Mouse (Mus musculus) ES-Bruce4 (cell line): ENCODE measurements at regions not wholly inside any gene's neighbourhood (a gene's known extent, or its start where the extent isn't known, plus 50 kb on each side); places are given as distances from the start of the nearest gene placed in this dataset.

Experiments
- H3K27ac ChIP-seq: 2 replicates; pipeline ENCODE4 v1.5.1; 2012; ENCODE audit warnings: low read length, inconsistent platforms; ENCODE audit not compliant: insufficient read depth
- H3K27me3 ChIP-seq: 2 replicates; pipeline ENCODE4 v1.6.1; 2012; ENCODE audit warnings: mild to moderate bottlenecking, low read length, inconsistent platforms; ENCODE audit not compliant: control insufficient read depth, poor library complexity, insufficient read depth, severe bottlenecking
- H3K36me3 ChIP-seq: 2 replicates; pipeline ENCODE4 v1.6.1; 2012; ENCODE audit warnings: inconsistent platforms, mild to moderate bottlenecking, low read length, moderate library complexity; ENCODE audit not compliant: control insufficient read depth, poor library complexity, insufficient read depth, severe bottlenecking
- H3K4me1 ChIP-seq: one replicate; pipeline ENCODE4 v1.8.1; 2011; ENCODE audit warnings: low read length; ENCODE audit not compliant: control insufficient read depth, insufficient read depth
- H3K4me3 ChIP-seq: 2 replicates; pipeline ENCODE4 v1.5.1; 2011; ENCODE audit warnings: low read depth, mild to moderate bottlenecking, low read length
- H3K9ac ChIP-seq: 2 replicates; pipeline ENCODE4 v1.6.1; 2012; ENCODE audit warnings: low read depth, mild to moderate bottlenecking, inconsistent platforms; ENCODE audit not compliant: poor library complexity, severe bottlenecking
- H3K9me3 ChIP-seq: replicated peaks from 2 replicates; pipeline ENCODE4 v1.6.1; 2012; ENCODE audit warnings: mild to moderate bottlenecking, low read length, inconsistent platforms; ENCODE audit not compliant: control insufficient read depth, poor library complexity, insufficient read depth, severe bottlenecking
- CTCF ChIP-seq: IDR thresholded peaks from one replicate; pipeline ENCODE4 v1.8.1; 2011; ENCODE audit warnings: low read depth, low read length
- EP300 ChIP-seq: IDR thresholded peaks from 2 replicates; pipeline ENCODE4 v1.6.1; 2011; ENCODE audit warnings: low read depth, low read length; ENCODE audit not compliant: insufficient read depth
- POLR2A ChIP-seq: IDR thresholded peaks from one replicate; pipeline ENCODE4 v1.8.1; 2011; ENCODE audit warnings: low read length; ENCODE audit not compliant: insufficient read depth

DNA sequence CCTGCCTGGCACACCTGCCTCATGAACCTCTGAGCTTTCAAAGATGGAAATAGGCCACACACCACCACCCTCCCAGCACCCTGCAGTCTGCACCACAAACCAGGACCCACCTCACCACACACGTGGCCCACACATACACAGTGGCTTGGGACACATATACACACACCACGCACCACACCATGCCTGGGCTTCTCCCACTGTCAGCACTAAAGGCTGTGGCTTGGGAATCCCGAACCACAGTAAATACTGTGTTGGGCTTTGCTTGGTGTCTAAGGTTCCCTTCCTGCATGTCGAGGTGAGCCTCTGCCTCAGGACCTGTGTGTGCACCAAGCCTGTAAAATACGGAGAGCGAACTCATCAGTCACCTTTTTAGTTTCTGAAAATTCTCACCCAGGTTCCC, 189.3 kb downstream of the Irx2 start:
- peaks cover 17% of the 10 kb centered on the region for H3K4me1 ChIP-seq
- H3K4me3 ChIP-seq, result no peak overlapping the region
- no peak overlapping the region for H3K9ac ChIP-seq
- no peaks in the 10 kb centered on the region for H3K27me3 ChIP-seq
- TF ChIP-seq CTCF (no peak), EP300 (0 out of 2 replicates have a peak, but pooled peaks have one; percentile 20), POLR2A (no peak)
- H3K27ac ChIP-seq, result peak overlapping the region; percentile 79
- H3K9me3 ChIP-seq, result no peaks in the 10 kb centered on the region
- H3K36me3 ChIP-seq, result no peaks in the 10 kb centered on the region

DNA sequence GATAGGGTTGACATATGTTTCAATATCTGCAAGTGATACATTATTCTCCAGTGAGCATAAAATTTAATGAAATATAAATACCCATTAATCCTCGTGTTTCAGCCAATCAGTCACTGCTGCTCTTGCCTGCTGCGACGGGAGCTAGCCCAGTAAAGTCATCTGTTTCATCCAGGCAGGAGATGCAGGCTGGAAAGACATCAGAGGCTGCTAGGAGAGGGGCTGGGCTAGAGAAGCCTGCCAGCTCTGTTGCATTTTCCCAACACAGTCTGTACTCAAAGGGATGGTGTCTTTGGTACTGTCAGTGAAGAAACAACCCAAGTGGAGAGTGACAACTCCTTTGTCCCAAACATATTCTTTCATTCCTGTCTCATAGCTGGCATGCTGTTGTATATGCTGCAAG, 198.0 kb downstream of the Irx2 start:
- Histone ChIP-seq H3K27me3 (no peaks in the 10 kb centered on the region; the same call in 1 of the 2 replicates), H3K27ac (no peak overlapping the region), H3K4me3 (no peak overlapping the region), H3K36me3 (no peaks in the 10 kb centered on the region), H3K4me1 (peaks cover 2% of the 10 kb centered on the region), H3K9me3 (no peaks in the 10 kb centered on the region), H3K9ac (no peak overlapping the region)
- TF ChIP-seq POLR2A (no peak), EP300 (no peak), CTCF (no peak)

DNA sequence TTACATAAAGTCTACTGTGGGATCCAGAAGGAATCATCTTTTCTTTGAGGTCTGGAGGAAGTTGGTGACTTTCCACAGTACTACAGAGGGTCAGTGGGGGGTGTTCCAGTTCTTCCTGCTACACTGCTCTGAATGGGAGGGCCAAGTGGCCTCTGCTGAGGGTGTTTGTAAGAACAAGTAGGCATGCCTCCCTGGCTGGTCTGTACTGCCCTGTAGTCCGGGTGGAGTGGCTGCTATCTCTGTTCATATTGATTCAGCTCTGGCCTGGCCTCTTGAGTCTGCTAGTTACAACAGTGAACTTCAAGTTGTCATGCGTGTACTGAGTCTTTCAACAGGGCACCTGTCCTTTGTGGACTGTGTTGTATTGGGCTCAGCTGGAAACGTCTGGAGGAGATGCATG, 200.7 kb downstream of the Irx2 start:
- no peaks in the 10 kb centered on the region for H3K36me3 ChIP-seq
- no peak overlapping the region for H3K9ac ChIP-seq
- peaks cover 2% of the 10 kb centered on the region for H3K4me1 ChIP-seq
- H3K27me3 ChIP-seq, result no peaks in the 10 kb centered on the region
- H3K9me3 ChIP-seq, result no peaks in the 10 kb centered on the region
- H3K27ac ChIP-seq, result no peak overlapping the region
- no peak overlapping the region for H3K4me3 ChIP-seq
- TF ChIP-seq CTCF (no peak), EP300 (no peak), POLR2A (no peak)

DNA sequence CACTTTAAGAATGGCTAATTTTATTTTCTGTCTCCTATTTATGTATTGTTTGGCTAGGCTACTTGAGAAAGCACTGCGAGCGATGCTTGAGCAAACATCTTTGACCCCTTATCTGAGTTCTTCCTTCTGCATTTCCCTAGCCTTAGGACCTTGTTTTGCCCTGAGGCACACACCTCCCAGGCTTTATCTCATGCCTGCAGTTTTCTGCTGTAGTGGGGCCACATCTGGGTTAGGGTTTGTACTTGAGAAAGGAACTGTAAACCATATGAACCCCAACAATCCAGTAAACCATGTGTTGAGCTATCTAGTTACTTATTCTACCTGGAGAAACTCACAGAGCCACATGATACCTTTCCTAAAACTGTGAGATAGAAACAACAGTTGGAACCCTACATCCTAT, 204.7 kb downstream of the Irx2 start:
- H3K27me3 ChIP-seq, result no peaks in the 10 kb centered on the region
- no peak overlapping the region for H3K27ac ChIP-seq

DNA sequence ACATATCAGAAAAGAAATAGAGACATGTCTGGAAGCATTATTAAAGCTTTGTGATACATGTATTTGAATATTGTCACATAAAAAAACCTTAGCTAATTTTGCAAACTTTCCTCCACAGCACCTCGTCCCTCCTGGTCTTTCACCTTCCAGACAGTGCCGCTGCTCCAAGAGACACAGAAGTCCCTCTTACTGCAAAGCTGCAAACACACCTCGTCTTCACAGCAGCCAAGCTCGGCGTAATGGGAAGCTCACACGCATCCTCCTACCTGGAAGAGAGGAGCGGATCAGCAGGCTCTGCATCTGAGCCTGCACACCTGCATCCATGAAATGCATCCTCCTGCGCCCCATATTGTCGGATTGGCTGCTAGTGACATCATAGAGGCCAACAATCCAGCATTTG, 208.4 kb downstream of the Irx2 start:
- H3K9ac ChIP-seq, result no peak overlapping the region
- no peak for TF ChIP-seq EP300
- no peak for TF ChIP-seq CTCF
- TF ChIP-seq POLR2A, result no peak

More for the DNA sequence above, 204.7 kb downstream of the Irx2 start:
- H3K36me3 ChIP-seq, result no peaks in the 10 kb centered on the region
- H3K9ac ChIP-seq, result no peak overlapping the region
- no peak overlapping the region for H3K4me3 ChIP-seq
- H3K4me1 ChIP-seq, result peaks cover 4% of the 10 kb centered on the region
- no peaks in the 10 kb centered on the region for H3K9me3 ChIP-seq
- TF ChIP-seq EP300 (no peak), POLR2A (no peak), CTCF (no peak)

DNA sequence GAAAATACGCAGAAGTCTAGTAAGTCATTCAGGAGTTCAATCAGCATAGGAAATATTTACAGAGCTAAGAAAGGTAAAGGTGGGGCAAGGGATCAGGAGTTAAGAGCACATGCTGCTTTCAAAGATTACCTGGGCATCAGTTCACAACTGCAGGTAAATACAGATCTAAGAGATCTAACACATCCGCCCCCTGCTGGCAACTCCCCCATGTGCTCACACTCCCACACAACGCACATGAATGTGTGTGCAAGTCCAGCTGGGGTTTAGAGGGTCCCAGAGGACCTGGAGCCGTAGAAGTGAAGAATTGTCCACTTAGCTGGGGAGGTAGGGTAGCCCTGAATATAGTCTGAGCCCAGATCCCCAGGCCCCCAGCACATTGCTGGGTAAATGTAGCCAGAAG, 219.5 kb downstream of the Irx2 start:
- Histone ChIP-seq H3K9me3 (no peaks in the 10 kb centered on the region), H3K4me3 (no peak overlapping the region), H3K4me1 (peaks cover 3% of the 10 kb centered on the region), H3K36me3 (no peaks in the 10 kb centered on the region), H3K27ac (no peak overlapping the region), H3K9ac (no peak overlapping the region), H3K27me3 (no peaks in the 10 kb centered on the region)
- peak; percentile 28 for TF ChIP-seq CTCF
- no peak for TF ChIP-seq POLR2A

More for the DNA sequence above, 208.4 kb downstream of the Irx2 start:
- H3K4me1 ChIP-seq, result peaks cover 4% of the 10 kb centered on the region
- H3K27ac ChIP-seq, result no peak overlapping the region
- no peaks in the 10 kb centered on the region for H3K9me3 ChIP-seq
- no peaks in the 10 kb centered on the region for H3K36me3 ChIP-seq
- no peak overlapping the region for H3K4me3 ChIP-seq
- H3K27me3 ChIP-seq, result no peaks in the 10 kb centered on the region
